ENCODE assay signal across 8 mouse cellular contexts in genomic region chr16:5406711-5407110, GRCm38 (mm10).
A peak's percentile ranks its signal among the peaks of the same experiment; 100 is the strongest.
DNase-seq lines count a peak whose midpoint lies in the region; ATAC-seq and TF ChIP-seq lines count a peak whose summit lies in the region.

No protein-coding gene starts in this region.

- H3K27ac ChIP-seq in heart, embryonic 10.5 days, result no peak overlapping the region
- no peak overlapping the region for H3K27ac ChIP-seq in ES-E14 (ENCODE audit: insufficient read depth, low read depth, low read length, poor library complexity, severe bottlenecking)
- H3K27ac ChIP-seq in stomach, postnatal 0 days (replicated peaks), result no peak overlapping the region

- TF ChIP-seq CTCF in stomach, postnatal 0 days (IDR thresholded peaks at IDR 0.05; ENCODE audit: low read depth), result peak; percentile 83

- WGBS in heart, embryonic 10.5 days, result 10% methylated on average over 11 of the region's 11 CpGs
- WGBS in stomach, postnatal 0 days, result 6% methylated on average over 11 of the region's 11 CpGs

- peak; percentile 88 for DNase-seq in heart, adult 11 months
- DNase-seq in heart, embryonic 10.5 days (ENCODE audit: low spot score), result no peak
- DNase-seq in ES-E14 (ENCODE audit: low read depth, low spot score), result peak; percentile 44
- peak; percentile 6 for DNase-seq in cerebellum, adult 9-11 months
- peak; percentile 51 to 81 for DNase-seq in layer of hippocampus, postnatal 25 days (ENCODE audit: extremely low spot score in 1 of 2, low spot score in 1 of 2)
- peak; percentile 77 for DNase-seq in stomach, postnatal 0 days (ENCODE audit: low spot score)

- no peak overlapping the region for H3K9ac ChIP-seq in ES-E14 (ENCODE audit: insufficient read depth, low read depth, low read length, poor library complexity, severe bottlenecking)
- no peak overlapping the region for H3K9ac ChIP-seq in stomach, postnatal 0 days (ENCODE audit: low read length)

- ATAC-seq in granulocyte monocyte progenitor cell, adult 5-6 weeks (replicated peaks; ENCODE audit: poor library complexity, severe bottlenecking), result peak; percentile 93
- ATAC-seq in megakaryocyte progenitor cell, adult 5-6 weeks (replicated peaks; ENCODE audit: poor library complexity), result peak; percentile 97
- ATAC-seq in stomach, postnatal 0 days (ENCODE audit: low FRiP score, low TSS enrichment), result peak; percentile 47; the same call in 1 of the 2 replicates

- no peaks in the 10 kb centered on the region for H3K36me3 ChIP-seq in heart, embryonic 10.5 days
- H3K36me3 ChIP-seq in ES-E14 (ENCODE audit: control insufficient read depth, insufficient read depth, low read length, poor library complexity, severe bottlenecking), result no peaks in the 10 kb centered on the region
- H3K36me3 ChIP-seq in stomach, postnatal 0 days (ENCODE audit: control insufficient read depth, insufficient read depth, low read length), result no peaks in the 10 kb centered on the region

- no peak for TF ChIP-seq EP300 in stomach, postnatal 0 days (optimal IDR thresholded peaks at IDR 0.05)

- H3K4me1 ChIP-seq in heart, embryonic 10.5 days, result no peaks in the 10 kb centered on the region
- H3K4me1 ChIP-seq in ES-E14 (ENCODE audit: control insufficient read depth in 2 of 2, insufficient read depth in 2 of 2, low read length in 2 of 2, poor library complexity in 1 of 2), result no peaks in the 10 kb centered on the region
- no peaks in the 10 kb centered on the region for H3K4me1 ChIP-seq in stomach, postnatal 0 days (replicated peaks; ENCODE audit: control insufficient read depth, insufficient read depth)

- no peak overlapping the region for H3K4me3 ChIP-seq in heart, embryonic 10.5 days
- H3K4me3 ChIP-seq in ES-E14 (ENCODE audit: insufficient read depth in 1 of 2, low read depth in 1 of 2, low read length in 2 of 2, poor library complexity in 1 of 2, severe bottlenecking in 1 of 2), result no peak overlapping the region
- no peak overlapping the region for H3K4me3 ChIP-seq in stomach, postnatal 0 days (ENCODE audit: low read depth, low read length)

- in situ Hi-C loops in ES-E14 (cut with MboI; ENCODE audit: low sequenced_read_pairs in 2 of 2, unreplicated experiment in 2 of 2), result no loop called here

- no peaks in the 10 kb centered on the region for H3K9me3 ChIP-seq in heart, embryonic 10.5 days
- H3K9me3 ChIP-seq in ES-E14 (ENCODE audit: control insufficient read depth, insufficient read depth, low read depth, low read length), result no peaks in the 10 kb centered on the region
- H3K9me3 ChIP-seq in stomach, postnatal 0 days (ENCODE audit: control insufficient read depth, low read length), result no peaks in the 10 kb centered on the region

- H3K4me2 ChIP-seq in stomach, postnatal 0 days (replicated peaks; ENCODE audit: low read depth), result no peak overlapping the region

- H3K27me3 ChIP-seq in heart, embryonic 10.5 days (ENCODE audit: insufficient read depth, poor library complexity, severe bottlenecking), result peaks cover 8% of the 10 kb centered on the region; the same call in 1 of the 2 replicates
- no peaks in the 10 kb centered on the region for H3K27me3 ChIP-seq in stomach, postnatal 0 days (ENCODE audit: control insufficient read depth, insufficient read depth, low read length)

TF ChIP-seq in ES-E14, 5 proteins besides CTCF, POLR2A, EP300 and RAD21:
- no peak for TF ChIP-seq HCFC1 (IDR thresholded peaks at IDR 0.05; ENCODE audit: borderline replicate concordance, insufficient read depth, low read length)

Comparison
In these comparisons a context has a peak if more than half of its experiments do, and no peak if none do; other contexts are left out.
1. ATAC-seq: peak in every context shown above with its lines; median percentile 97 in megakaryocyte progenitor cell, adult 5-6 weeks; 93 in granulocyte monocyte progenitor cell, adult 5-6 weeks; 47 in stomach, postnatal 0 days.